Mouse (Mus musculus): ENCODE measurements at regions not wholly inside any gene's neighbourhood (a gene's known extent, or its start where the extent isn't known, plus 50 kb on each side); places are given as distances from the start of the nearest gene placed in this dataset.

GRCm38 (mm10) chr10:92516886-92517285 lies 205.3 kb downstream of the Nedd1 start:
- TF ChIP-seq CTCF (IDR thresholded peaks at IDR 0.05) = peak; percentile 25; the same call in 1 of the 2 replicates
- Histone ChIP-seq H3K4me2 (ENCODE audit: low read depth, low read length, poor library complexity, severe bottlenecking) (no peak overlapping the region), H3K27me3 (ENCODE audit: insufficient read depth, low read length) (no peaks in the 10 kb centered on the region), H3K4me3 (ENCODE audit: low read depth, low read length) (no peak overlapping the region), H3K9me3 (ENCODE audit: low read length) (no peaks in the 10 kb centered on the region), H3K4me1 (ENCODE audit: insufficient read depth, low read length) (no peaks in the 10 kb centered on the region), H3K9ac (replicated peaks; ENCODE audit: low read length, poor library complexity, severe bottlenecking) (no peak overlapping the region), H3K36me3 (ENCODE audit: insufficient read depth, low read length) (no peaks in the 10 kb centered on the region), H3K27ac (ENCODE audit: low read depth, low read length) (no peak overlapping the region)
- no peak for DNase-seq (ENCODE audit: low spot score)
- WGBS = 30% methylated on average over 5 of the region's 5 CpGs
- ATAC-seq (ENCODE audit: low FRiP score) = no peak

DNA sequence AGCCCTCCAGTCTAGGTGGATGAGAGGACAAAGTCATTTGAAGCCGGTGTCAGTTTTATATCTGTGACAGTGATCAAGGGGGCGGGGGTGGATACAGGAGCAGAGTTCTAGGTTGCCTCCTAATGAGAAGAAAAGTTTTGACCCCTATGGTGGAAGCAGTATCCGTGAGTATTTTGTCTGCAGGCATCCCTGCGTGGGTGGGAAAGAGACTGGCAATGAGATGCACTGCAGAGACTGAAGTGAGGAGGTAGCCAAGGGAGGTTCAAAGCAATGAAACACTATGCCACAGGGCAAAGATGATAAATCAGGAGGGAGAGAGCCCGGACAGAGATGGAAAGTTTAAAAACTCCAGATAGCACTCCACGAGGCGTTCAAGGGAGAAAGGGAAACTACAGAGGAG lies 210.5 kb downstream of the Nedd1 start:
- Histone ChIP-seq H3K36me3 (ENCODE audit: insufficient read depth, low read length) (no peaks in the 10 kb centered on the region), H3K27me3 (ENCODE audit: insufficient read depth, low read length) (no peaks in the 10 kb centered on the region), H3K4me1 (ENCODE audit: insufficient read depth, low read length) (no peaks in the 10 kb centered on the region), H3K27ac (ENCODE audit: low read depth, low read length) (no peak overlapping the region), H3K9ac (replicated peaks; ENCODE audit: low read length, poor library complexity, severe bottlenecking) (no peak overlapping the region), H3K4me2 (ENCODE audit: low read depth, low read length, poor library complexity, severe bottlenecking) (no peak overlapping the region), H3K4me3 (ENCODE audit: low read depth, low read length) (no peak overlapping the region), H3K9me3 (ENCODE audit: low read length) (no peaks in the 10 kb centered on the region)
- TF ChIP-seq CTCF (IDR thresholded peaks at IDR 0.05) = no peak
- DNase-seq (ENCODE audit: low spot score) = no peak
- ATAC-seq (ENCODE audit: low FRiP score) = no peak
- WGBS = 76% methylated on average over 7 of the region's 7 CpGs

DNA sequence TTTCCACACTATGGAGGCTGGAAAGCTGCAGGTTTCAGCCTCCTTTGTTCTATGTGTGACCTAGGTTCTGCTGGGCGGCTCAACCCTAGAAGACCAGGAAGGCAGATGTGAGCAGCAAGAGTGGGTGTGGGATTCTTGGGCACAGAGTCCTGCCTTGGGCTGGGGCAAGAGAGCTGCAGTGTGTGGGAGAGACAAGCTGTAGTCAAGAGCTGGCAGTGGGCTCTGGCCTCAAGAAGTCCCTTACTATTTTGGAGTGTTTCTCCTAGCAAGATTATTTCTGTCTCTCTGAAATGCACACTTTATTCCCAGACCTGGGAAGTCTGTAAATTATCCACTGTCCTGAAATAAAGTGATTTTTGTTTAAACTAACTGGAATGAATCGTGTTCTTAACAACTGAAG lies 211.5 kb downstream of the Nedd1 start:
- no peak for DNase-seq (ENCODE audit: low spot score)
- Histone ChIP-seq H3K4me3 (ENCODE audit: low read depth, low read length) (no peak overlapping the region), H3K4me1 (ENCODE audit: insufficient read depth, low read length) (no peaks in the 10 kb centered on the region), H3K9me3 (ENCODE audit: low read length) (no peaks in the 10 kb centered on the region), H3K4me2 (ENCODE audit: low read depth, low read length, poor library complexity, severe bottlenecking) (no peak overlapping the region), H3K27ac (ENCODE audit: low read depth, low read length) (no peak overlapping the region), H3K36me3 (ENCODE audit: insufficient read depth, low read length) (no peaks in the 10 kb centered on the region), H3K9ac (replicated peaks; ENCODE audit: low read length, poor library complexity, severe bottlenecking) (no peak overlapping the region), H3K27me3 (ENCODE audit: insufficient read depth, low read length) (no peaks in the 10 kb centered on the region)
- TF ChIP-seq CTCF (IDR thresholded peaks at IDR 0.05) = no peak
- ATAC-seq (ENCODE audit: low FRiP score) = no peak
- 95% methylated on average over 2 of the region's 2 CpGs for WGBS

DNA sequence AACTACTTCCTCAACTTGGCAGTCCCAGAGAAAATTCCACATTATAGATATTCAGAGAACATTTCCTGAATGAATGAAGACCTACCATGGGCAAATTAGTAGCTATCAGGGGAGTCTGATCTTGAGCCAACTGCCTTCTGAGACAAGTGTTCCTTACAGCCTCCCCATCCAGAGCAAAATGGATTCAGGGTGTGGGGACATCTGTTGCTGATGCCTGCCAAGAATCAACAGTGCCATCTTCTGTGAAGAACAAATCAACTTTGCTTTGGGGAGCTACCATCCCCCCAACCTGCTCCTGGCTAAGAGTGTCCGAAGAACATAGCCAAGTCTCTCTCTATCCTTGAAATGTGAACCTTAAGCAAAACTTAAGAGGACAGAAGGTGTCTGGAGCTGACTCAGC lies 217.9 kb downstream of the Nedd1 start:
- H3K4me3 ChIP-seq (ENCODE audit: low read depth, low read length) = no peak overlapping the region
- no peaks in the 10 kb centered on the region for H3K9me3 ChIP-seq (ENCODE audit: low read length)
- no peak for TF ChIP-seq CTCF (IDR thresholded peaks at IDR 0.05)
- DNase-seq (ENCODE audit: low spot score) (peak; percentile 43), ATAC-seq (ENCODE audit: low FRiP score) (no peak)
- WGBS = 89% methylated on average over 1 of the region's 1 CpGs
- no peak overlapping the region for H3K27ac ChIP-seq (ENCODE audit: low read depth, low read length)
- H3K4me1 ChIP-seq (ENCODE audit: insufficient read depth, low read length) = no peaks in the 10 kb centered on the region
- no peak overlapping the region for H3K4me2 ChIP-seq (ENCODE audit: low read depth, low read length, poor library complexity, severe bottlenecking)
- no peak overlapping the region for H3K9ac ChIP-seq (replicated peaks; ENCODE audit: low read length, poor library complexity, severe bottlenecking)
- H3K27me3 ChIP-seq (ENCODE audit: insufficient read depth, low read length) = no peaks in the 10 kb centered on the region
- H3K36me3 ChIP-seq (ENCODE audit: insufficient read depth, low read length) = no peaks in the 10 kb centered on the region

DNA sequence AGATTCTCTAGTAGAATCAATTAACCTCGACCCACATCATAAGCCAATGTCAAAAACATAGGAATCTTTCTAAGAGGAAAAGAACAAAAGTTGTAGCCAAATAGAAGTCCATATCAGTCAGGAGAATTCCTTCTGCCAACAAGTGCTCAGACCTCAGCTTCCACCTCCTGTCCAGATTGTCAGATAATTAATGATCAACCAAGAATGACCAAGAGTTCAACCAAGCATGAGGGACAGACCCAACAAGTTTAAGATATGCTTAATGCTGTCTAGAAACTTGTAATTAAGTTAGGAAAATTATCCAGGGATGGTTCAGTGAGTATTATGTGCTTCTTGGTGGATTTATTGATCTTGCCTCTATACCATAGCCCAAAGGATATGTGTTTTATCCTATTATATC lies 238.6 kb downstream of the Nedd1 start:
- WGBS = 65% methylated on average over 1 of the region's 1 CpGs
- ATAC-seq (ENCODE audit: low FRiP score) = no peak
- DNase-seq (ENCODE audit: low spot score) = no peak
- H3K4me3 ChIP-seq (ENCODE audit: low read depth, low read length) = no peak overlapping the region
- no peaks in the 10 kb centered on the region for H3K9me3 ChIP-seq (ENCODE audit: low read length)
- no peak for TF ChIP-seq CTCF (IDR thresholded peaks at IDR 0.05)
- no peak overlapping the region for H3K27ac ChIP-seq (ENCODE audit: low read depth, low read length)
- no peaks in the 10 kb centered on the region for H3K4me1 ChIP-seq (ENCODE audit: insufficient read depth, low read length)
- no peaks in the 10 kb centered on the region for H3K36me3 ChIP-seq (ENCODE audit: insufficient read depth, low read length)
- no peaks in the 10 kb centered on the region for H3K27me3 ChIP-seq (ENCODE audit: insufficient read depth, low read length)
- H3K4me2 ChIP-seq (ENCODE audit: low read depth, low read length, poor library complexity, severe bottlenecking) = no peak overlapping the region
- no peak overlapping the region for H3K9ac ChIP-seq (replicated peaks; ENCODE audit: low read length, poor library complexity, severe bottlenecking)

- no peaks in the 10 kb centered on the region for H3K27me3 ChIP-seq (ENCODE audit: insufficient read depth, low read length)
- H3K9ac ChIP-seq (replicated peaks; ENCODE audit: low read length, poor library complexity, severe bottlenecking) = no peak overlapping the region
- no peaks in the 10 kb centered on the region for H3K9me3 ChIP-seq (ENCODE audit: low read length)
- H3K4me3 ChIP-seq (ENCODE audit: low read depth, low read length) = no peak overlapping the region
- H3K4me2 ChIP-seq (ENCODE audit: low read depth, low read length, poor library complexity, severe bottlenecking) = no peak overlapping the region
- no peak for TF ChIP-seq CTCF (IDR thresholded peaks at IDR 0.05)
- ATAC-seq (ENCODE audit: low FRiP score) = no peak
- no peaks in the 10 kb centered on the region for H3K36me3 ChIP-seq (ENCODE audit: insufficient read depth, low read length)
- no peaks in the 10 kb centered on the region for H3K4me1 ChIP-seq (ENCODE audit: insufficient read depth, low read length)
- H3K27ac ChIP-seq (ENCODE audit: low read depth, low read length) = no peak overlapping the region
- WGBS = 48% methylated on average over 3 of the region's 3 CpGs
- DNase-seq (ENCODE audit: low spot score) = no peak
Observed at GRCm38 (mm10) chr10:92473282-92473681, 248.9 kb downstream of the Nedd1 start.

Measured in midbrain, postnatal 0 days (tissue).